Mouse (Mus musculus) natural killer cell, adult 2 months (primary cell): ENCODE results near the gene 4930562C15Rik.

Experiments used
- DNase-seq, 2 experiments: peaks; one replicate each; pipeline ENCODE4 v3.0.0; 2022; ENCODE audit warnings: low spot score in 2 of 2

4930562C15Rik gene

DNA sequence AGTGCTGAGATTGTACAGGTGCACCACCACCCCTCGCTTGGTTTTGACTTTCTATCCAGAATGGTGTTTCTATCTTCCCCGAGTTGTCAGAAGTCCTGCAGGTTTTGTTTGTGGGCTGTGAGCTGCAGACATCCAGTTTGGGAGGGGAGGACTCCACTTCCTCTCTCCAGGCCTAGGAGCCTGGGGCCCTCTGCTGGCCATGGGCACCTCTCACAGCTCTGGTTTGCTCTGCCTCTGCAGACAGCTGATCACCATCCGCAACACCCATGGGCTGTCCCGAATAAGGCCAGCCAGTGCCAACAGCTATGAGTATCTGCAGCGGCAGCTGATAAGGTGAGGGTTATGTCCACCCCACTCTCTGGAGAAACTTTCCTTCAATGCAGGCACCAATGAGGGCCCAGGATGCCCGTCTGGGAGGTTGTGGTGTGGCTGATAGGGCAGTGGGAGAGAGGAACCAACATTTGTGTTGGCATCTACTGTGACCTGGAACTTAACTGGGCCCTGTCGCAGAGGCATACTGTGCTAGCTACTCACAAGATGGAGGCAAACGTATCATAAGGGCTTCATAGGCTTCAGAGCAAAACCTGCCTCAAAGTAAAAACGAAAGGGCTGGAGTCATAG, 27.8 kb downstream of the 4930562C15Rik start:
- peak; percentile 38 to 64 for DNase-seq

DNA sequence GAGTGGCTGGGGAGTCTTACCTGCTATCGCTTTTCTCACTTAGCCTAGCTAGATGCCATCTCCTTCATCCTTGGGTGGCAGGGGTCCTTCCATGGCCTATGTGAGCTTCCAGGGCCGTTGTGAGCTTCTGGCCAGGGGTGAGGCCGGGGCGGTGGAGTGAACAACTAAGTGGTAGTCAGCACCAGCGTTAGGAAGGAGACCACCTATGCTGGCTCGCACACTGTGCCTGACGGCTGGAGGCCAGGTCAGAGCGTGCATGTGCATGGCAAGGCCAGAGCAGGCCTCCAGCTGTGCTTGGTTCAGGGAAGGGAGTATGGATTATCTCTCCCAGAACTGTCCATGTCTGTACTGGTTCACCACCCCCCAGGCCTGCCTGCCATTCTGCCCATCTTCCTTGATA, 28.5 kb downstream of the 4930562C15Rik start:
- no peak for DNase-seq

DNA sequence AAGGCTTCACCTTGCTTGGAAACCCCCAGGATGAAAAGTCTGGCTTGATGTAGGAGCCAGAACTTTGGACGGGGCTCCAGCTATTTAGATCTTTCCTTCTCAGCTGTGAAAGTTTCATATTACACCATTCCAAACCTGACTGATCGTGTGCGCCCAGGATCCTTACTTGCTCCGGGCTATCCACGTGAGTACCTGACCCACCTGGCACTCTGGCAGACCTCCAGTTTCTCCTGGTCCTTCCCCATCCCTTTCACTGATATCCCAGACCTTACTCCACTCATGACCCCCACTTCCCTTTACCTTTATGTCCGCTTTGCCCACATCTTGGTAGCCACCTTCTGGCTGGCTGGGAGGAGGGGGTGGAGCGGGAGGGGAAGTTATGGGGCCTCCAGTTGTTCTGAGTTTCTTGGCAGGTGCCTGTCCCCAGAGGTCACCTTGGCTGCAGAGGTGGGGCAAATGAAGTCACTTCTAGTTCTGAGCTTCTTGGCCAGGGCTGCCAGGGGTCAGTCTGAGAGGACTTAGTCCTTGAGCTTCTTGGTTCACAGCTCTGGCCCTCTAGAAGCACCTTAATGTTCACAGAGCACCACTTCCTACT, 31.0 kb downstream of the 4930562C15Rik start:
- no peak for DNase-seq

DNA sequence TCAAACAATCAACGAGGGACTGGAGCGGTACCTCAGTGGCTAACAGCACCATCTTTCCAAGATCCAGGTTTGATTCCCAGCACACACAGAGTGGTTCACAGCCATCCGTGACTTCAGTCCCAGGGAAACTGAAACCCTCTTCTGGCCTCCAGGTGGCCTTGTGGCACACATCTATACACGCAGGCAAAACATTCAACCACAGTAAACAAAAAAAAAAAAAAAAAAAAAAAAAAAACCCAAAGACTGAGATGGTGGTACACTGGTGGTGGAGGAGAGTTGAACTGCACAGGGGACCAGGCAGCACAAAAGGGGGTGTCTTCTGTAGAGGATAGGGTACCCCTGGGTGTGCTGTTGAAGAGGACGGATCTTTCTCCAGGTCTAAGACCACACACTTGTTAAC, 35.3 kb downstream of the 4930562C15Rik start:
- no peak for DNase-seq

DNA sequence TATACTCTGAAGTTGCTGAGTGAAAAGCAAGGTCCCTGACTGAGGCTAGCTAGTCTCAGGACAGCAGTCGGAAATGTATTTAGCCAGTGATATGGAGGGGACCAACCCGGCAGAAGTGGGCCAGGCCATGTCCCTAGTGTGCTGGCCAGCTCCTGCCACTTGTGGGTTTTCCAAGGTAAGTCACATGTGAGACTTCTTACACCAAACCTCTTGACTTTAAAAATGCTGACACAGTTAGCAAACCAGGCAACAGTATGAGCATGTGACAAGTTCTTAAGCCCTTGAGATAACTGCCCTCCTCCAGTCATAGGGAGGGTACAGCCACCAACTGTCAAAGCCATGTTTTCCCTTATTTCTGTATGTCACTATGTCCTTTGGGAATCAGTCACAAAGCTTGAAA, 36.7 kb downstream of the 4930562C15Rik start:
- no peak for DNase-seq

DNA sequence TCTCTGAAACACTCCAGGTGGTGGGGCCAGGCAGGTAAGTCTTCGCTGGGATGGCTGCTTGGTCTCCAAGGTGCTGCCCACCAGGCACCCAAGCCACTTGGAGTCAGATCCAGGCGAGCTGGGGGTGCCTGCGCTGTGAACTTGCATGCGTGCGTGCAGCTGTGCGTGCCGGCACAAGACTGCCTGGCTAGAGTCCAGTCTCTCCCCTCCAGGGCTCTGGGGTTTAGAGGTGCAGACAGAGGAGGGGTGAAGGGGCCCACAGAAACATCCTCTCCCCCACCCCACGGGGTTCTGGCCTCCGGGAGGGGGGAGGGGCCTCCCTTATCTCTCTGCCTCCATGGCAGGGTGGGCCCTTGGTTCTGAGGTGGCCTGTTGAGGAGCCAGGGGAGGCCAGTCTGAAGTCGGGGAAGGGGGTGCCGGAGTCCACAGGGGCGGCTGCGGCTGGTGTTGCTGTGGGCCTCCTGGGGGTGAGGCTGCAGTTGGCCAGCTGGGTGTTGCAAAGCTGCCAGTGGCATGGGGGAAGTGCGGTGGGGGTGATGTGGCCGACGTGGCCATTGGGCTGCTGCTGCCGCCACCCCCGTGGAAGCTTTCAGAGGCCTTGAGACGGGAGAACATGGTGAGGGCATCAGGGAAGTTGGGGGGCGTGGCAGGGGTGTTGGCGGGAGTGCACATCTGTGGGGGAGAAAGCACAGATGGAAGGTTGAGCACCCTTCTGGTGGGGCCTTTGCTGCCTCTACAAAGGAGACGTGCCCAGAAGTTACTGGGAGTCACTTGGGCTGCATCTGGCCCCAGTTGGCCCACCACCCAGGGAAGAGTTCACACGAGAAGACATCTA, 40.2 kb downstream of the 4930562C15Rik start:
- no peak for DNase-seq

DNA sequence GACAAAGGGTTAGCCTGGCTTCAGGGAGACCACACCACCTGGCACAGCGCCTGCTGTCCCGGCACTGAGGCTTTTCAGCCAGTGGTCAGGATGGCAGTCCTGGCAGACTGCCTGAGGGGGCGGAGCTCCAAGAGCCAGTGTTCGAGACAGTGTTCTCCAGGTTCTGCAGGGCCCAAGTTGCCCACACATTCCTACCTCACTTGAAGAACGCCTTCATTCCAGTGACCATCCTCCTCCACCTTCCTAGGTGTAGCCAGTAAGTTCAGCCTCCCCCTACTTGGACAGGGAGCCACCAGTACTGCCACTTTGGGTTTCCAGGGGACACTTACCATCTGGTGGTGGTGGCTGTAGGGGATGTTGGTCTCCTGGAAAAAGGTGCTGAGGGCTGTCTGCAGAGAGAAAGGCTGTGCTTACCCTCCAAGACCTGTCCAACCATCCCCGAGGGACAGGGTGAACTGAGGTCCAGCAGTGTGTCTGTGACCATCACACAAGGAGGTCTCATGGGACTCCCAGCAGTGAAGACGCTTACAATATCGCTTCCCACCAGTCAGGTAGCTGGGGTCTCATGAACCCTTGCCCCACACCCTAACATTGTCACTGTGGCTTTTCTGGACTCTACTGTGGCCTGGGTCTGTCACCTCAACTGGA, 40.9 kb downstream of the 4930562C15Rik start:
- no peak for DNase-seq

DNA sequence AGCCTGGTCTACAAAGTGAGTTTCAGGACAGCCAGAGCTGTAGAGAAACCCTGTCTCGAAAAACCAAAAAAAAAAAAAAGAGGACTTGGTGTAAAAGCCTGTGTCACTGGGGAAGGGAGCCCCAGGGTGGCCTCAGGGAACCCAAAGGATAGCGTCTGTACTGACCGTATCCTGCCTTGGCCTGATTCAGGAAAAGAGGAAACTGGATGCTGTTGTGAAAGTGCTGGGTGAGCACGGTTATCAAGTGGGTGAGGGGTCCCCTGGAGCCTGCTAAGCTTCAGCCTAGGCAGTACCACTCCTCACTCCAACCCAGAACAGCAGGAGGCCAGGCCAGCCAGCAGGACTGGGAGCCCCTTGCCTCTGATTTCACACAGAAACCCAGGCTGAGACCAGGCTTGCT, 42.0 kb downstream of the 4930562C15Rik start:
- no peak for DNase-seq

DNA sequence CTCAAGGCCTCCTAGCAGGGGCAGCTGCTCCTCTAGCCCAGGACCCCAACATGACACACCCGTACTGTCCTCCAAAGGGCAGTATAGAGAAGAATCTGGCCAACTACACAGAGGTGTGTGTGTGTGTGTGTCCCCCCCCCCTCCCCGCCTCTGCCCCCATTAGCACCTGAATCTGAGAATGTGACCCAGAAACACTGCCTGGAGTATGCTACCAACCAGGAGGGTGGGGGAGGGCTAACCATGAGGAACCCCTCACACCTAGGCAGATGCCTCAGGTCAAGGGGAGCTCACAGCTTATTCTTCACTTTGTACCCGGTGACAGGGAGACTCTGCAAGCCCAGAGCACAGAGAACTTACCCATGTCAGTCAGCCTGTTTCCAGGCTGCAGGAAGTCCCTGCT, 42.5 kb downstream of the 4930562C15Rik start:
- DNase-seq: no peak

DNA sequence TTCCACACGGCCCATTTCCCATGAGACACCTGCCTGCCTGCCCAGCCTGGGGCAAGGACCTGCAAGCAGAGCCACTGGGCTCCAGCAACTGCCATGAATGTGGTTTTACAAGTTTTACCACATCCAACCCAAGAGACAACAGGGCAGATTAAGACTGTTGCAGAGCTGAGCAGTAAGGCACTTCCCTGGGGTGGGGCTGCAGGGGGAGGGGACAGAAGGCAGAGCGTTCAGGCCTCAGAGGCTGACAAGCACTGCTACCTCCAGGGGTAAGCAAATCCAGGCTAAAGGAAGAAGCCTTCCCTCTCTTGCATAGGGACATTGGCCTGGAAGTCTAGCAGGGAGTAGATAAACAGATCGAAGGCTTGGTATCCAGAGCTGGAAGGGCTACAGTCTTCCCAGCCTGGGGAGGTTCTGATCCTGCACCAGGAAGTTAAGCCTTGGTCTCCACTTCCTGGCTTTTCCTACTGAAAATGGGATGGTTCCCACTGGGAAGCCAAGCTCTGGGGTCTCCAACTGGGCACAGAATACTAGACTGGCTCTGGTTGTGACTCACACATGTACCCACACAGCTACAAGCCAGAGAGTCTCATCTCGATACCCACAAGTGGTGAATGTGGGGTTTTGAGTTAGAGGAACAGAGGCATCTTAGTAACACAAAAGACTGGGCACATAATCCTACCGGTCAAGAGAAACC, 43.1 kb downstream of the 4930562C15Rik start:
- DNase-seq: peak; percentile 75 to 86

DNA sequence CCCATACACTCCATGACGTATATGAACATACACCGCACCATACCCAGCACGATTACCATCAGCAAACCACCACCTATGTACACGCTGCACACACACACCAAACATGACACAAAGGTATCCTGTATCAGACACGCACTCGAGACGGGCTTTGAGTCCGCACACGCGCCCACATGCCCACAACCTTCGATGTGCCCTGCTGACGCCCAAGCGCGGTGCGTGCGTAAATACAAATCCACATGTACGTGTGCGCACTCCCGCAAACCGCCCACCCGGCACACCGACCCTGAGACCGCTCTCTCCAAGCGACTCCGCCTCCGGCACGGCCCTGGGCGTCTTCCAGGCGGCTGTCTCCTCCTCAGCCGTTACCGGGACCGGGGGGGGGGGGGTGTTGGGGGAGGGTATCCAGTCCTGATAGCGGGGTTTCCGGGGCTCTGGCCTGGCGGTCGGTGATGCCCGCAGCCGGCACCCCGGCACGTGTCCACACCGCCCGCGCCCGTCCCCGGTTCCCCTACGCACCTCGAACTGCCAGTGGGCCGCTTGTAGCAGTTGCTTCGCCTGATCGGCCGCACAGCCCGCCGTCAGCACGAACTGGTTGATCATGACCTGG, 44.0 kb downstream of the 4930562C15Rik start:
- DNase-seq: peak; percentile 44 to 62

DNA sequence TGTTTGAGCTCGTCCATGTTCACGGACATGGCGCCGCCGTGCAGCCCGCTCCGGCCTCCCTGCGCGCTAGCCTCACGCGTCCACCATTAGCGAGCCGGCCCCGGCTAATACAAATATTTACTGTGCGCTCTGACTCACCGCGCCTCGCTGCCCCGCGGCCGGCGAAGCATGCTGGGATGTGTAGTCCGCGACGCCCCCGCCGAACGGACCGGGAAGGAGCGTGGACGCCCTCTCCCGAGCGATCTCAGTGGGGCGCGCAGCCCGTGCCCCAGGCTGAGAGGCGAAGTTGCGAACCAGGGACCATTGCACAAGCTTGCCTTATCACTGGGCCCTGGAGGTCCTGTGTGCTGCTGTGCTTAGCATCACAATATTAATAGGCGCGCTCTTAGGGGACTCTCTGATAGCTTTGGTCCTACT, 44.5 kb downstream of the 4930562C15Rik start:
- peak; percentile 74 to 81 for DNase-seq

DNA sequence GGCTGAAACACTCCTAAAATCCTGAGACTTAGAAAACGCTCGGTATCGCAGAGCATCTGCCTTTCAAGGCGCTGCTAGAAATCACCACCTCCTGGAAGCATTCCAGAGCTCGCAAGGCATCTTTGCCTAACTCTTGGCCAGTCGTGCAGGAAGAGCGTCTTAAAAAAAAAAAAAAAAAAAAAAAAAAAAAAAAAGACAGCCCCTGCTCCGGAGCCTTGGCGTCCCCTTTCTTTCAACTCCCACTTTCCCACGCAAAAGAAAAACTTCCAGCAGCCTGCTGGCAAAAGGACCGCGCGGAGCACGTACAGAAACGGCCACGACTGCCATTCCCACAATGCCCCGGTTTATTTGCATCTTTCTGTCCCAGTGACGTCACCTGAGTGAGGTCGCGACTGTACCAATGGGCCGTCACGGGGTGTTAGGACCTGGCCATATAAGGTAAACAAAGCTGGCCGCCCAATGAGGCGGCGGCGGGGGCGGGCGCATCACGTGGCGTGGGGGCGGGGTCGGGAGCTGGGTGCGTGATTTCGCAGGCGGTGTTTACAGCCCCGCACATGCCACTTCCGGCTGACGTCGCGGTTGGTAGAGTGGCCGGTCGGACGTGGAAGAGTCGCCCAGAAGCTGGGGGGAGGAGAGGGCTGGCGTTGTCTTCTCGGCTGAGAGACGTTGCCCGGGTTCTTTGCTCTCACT, 45.1 kb downstream of the 4930562C15Rik start, which contains the start of gene Ubald1:
Gene Ubald1 (minus strand): TSS at position 180 of the 690 bp plus-strand sequence.
- DNase-seq: peak; percentile 96

DNA sequence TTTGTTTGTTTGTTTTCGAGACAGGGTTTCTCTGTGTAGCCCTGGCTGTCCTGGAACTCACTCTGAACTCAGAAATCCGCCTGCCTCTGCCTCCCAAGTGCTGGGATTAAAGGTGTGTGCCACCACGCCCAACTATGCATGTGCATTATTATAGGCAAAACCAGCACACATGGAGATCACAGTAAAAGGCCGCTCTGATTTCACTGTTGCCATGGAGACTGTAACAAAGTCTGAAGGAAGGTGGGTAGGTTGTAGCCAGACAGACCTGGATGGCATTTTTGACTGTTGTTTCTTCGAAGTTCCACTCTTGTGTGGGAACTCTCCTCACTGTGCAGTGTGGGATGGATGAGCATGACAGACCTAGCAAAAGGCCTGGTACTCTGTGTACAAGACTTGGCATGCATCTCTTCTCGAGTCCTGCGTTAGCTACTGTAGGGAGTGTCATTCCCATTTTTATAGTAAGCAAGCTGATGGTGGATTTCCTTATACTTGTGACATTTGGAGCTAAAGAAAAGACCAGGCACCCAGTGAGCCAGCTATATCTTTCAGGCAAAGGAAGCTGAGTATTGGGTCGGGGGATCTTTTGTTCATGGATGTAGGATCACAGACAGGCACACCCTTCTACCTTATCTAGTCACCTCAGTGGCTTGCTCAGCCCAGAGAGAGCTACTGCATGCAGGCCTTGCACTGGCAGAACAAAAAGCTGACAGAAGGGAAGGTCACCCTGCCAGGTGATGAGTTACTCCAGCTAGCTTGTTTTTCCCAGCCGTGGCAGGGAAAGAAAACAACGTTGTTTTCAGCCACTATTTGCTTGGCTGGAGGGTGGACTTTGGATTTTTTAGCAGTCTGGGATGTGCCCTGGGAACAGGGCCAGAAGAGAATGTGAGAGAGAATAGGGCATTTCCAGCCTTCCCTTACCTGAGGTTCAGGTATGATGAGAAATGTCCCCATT, 46.5 kb downstream of the 4930562C15Rik start:
- DNase-seq: no peak

DNA sequence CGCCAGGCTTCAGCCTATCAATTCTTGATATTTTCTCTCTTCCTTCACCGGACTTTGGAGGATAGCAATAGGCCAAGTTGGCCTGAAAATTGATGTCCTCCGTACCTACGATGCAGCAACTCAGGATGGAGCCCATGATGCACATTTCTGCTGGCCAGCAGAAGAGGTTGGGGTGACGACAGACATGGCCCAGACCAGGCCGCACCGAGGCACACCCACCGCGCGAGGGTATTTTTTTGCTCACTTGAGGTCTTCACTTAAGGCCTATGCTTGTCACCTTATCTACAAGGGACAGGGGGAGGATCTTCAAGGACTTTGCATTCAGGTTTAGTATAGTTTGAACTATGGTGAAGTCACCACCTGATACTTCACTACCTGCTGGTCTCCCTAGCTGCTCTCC, 49.7 kb downstream of the 4930562C15Rik start:
- DNase-seq: no peak

DNA sequence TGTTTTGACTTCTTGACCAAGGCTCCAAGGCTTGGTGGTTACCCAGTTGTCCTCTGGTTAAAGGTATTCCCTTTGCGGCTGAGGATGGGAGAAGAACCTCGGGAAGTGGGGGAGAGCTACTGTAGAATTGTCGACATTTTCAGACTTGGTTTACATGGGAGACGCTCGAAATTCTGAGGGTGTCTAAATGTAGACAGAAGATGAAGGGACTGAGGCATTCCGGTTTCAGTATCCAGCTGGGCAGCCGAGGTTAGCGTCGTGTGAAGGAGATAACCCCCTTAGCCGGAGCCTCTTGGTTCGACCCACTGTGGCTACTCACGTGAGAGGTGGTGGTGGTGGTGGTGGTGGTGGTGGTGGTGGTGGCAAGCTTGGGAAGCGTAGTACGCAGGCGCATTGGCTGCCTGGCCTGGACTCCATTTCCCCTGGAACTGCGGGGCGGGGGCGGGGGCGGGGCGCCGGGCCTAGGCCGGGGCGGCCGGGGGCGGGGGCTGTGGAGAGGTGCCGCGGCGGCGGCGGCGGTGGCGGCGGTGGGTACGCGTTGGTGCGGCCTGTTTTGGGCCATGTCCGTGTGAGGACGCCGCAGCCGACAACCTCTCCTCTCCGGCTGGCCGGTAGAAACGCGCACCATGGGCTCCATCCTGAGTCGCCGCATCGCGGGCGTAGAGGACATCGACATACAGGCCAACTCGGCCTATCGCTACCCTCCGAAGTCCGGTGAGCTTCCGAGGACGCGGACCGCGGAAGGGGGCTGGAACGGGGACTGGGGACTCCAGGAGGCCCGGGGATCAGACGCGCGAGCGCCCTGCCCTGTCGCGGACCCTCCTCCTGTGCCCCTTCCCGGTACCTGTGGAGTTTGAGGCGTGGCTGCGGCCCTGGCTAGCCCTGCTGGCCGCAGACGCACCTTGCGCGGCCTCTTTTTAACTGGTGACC, 50.8 kb downstream of the 4930562C15Rik start, which contains the start of gene Mgrn1:
Gene Mgrn1 (plus strand): TSS at position 490 of the 930 bp plus-strand sequence.
- DNase-seq: peak; percentile 64 to 81

DNA sequence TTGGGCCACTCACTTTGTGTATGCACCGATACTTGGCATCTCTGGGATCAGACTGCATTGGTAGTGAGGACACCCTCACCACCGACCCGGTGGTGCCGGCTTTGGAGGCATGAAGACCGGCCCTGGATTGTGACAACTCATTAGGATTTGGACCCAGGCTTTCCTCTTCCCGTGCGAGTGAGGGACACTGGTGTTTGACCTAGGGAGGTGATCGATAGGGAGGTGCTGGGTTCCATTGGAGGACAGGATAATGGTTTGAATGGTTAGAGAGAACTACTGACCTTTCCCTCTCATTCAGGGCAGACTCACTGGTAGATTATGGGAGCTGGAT, 51.4 kb downstream of the 4930562C15Rik start:
- DNase-seq: peak in 1 of 2 experiments; percentile 21

DNA sequence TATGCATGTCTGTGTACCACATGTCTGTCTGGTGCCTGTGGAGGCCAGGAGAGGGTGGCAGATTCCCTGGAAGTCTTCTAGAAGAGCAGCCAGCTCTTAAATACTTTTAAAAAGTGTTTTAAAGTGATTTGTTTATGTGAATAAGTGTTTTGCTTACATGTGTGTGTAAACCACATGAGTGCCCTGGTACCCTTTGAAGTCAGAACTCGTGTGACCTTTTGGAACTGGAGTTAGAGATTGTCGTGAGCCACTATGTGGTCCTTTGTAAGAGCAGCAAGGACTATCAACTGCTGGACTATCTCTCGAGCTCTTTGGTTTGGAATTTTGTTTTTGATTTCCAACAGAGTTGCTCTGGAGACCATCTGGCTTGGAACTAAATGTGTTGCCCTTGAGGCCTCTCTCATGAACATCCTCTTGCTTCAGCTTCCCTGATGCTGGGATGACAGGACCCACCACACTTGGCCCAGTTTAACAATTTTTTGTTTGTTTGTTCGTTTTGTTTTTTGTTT, 55.0 kb downstream of the 4930562C15Rik start:
- DNase-seq: no peak
